Mouse (Mus musculus) myocyte (in vitro differentiated cells): Measurements from ENCODE around the gene Galr3.

Experiments
- CEBPB ChIP-seq: IDR thresholded peaks from 2 replicates; pipeline ENCODE4 v1.6.1; 2011; ENCODE audit warnings: mild to moderate bottlenecking, moderate library complexity; ENCODE audit not compliant: poor library complexity, insufficient read depth, severe bottlenecking
- E2F4 ChIP-seq: IDR thresholded peaks from one replicate; pipeline ENCODE4 v1.6.1; 2011; ENCODE audit warnings: mild to moderate bottlenecking, control low read depth, moderate library complexity; ENCODE audit not compliant: insufficient read depth
- MAX ChIP-seq: IDR thresholded peaks from one replicate; pipeline ENCODE4 v1.6.1; 2011; ENCODE audit warnings: low read depth, mild to moderate bottlenecking, control low read depth
- MYOG ChIP-seq, 3 experiments: IDR thresholded peaks; one replicate each; pipeline ENCODE4 v1.6.1; 2011; ENCODE audit warnings: control low read depth in 2 of 3, low read depth in 2 of 3, mild to moderate bottlenecking in 2 of 3; ENCODE audit not compliant: insufficient read length in 2 of 3, control insufficient read depth in 1 of 3, insufficient read depth in 1 of 3
- POLR2A ChIP-seq: IDR thresholded peaks from one replicate; pipeline ENCODE4 v1.6.1; 2011; ENCODE audit warnings: low read depth, mild to moderate bottlenecking, control low read depth, moderate library complexity; ENCODE audit not compliant: insufficient read length
- POLR2AphosphoS2 ChIP-seq: IDR thresholded peaks from one replicate; pipeline ENCODE4 v1.6.1; 2011; ENCODE audit warnings: low read depth, control low read depth; ENCODE audit not compliant: insufficient read length
- TCF12 ChIP-seq: IDR thresholded peaks from one replicate; pipeline ENCODE4 v1.6.1; 2011; ENCODE audit warnings: mild to moderate bottlenecking, control low read depth; ENCODE audit not compliant: poor library complexity, insufficient read depth, severe bottlenecking

DNA sequence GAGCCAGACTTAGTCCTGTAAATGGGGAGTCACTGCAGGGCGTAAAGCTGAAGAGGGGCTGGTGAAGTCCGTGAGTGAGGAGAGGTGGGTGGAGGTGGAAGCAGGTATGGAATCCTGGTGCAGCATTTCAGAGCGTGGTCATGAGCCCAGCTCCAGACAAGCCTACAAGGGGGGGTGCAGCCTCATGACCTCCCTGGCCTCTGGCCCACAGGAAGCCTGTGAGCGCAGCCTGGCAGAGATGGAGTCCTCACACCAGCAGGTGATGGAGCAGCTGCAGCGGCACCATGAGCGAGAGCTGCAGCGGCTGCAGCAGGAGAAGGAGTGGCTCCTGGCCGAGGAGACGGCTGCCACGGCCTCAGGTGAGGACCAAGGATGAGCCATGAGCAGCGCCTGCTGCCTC, 42.1 kb upstream of the Galr3 start:
- TF ChIP-seq POLR2A (no peak), E2F4 (no peak), TCF12 (no peak), POLR2AphosphoS2 (no peak), MAX (no peak), CEBPB (no peak), MYOG (IDR thresholded peaks at IDR 0.05; ENCODE audit: control insufficient read depth in 1 of 3, insufficient read depth in 1 of 3, insufficient read length in 2 of 3, low read depth in 2 of 3) (no peak)
